Mouse (Mus musculus) intestine, embryonic 15.5 days (tissue): Measurements from ENCODE around the gene Bscl2. TPM values are rescaled to one million over a fixed set of nuclear protein-coding genes. Genes with fewer than 3 reads are reported as not detected.
A peak's percentile ranks its signal among the peaks of the same experiment; 100 is the strongest.

ENCODE experiments used
- ATAC-seq: fragments of 200-750 bp; cut with Nextera tagmentation; 2 replicates; pipeline ENCODE4 v1.8.0; 2017; ENCODE audit warnings: moderate TSS enrichment, moderate library complexity
- H3K27ac ChIP-seq: fragments of 300-500 bp; sonication (generic); 2 replicates; pipeline ENCODE4 v1.5.1; 2015; ENCODE audit warnings: mild to moderate bottlenecking, inconsistent platforms
- H3K27me3 ChIP-seq: fragments of 300-500 bp; sonication (generic); replicated peaks from 2 replicates; pipeline ENCODE4 v1.6.1; 2015; ENCODE audit warnings: inconsistent platforms
- H3K36me3 ChIP-seq: fragments of 300-500 bp; sonication (generic); 2 replicates; pipeline ENCODE4 v1.6.1; 2015; ENCODE audit warnings: inconsistent platforms
- H3K4me1 ChIP-seq: fragments of 300-500 bp; sonication (generic); replicated peaks from 2 replicates; pipeline ENCODE4 v1.6.1; 2015; ENCODE audit warnings: inconsistent platforms
- H3K4me2 ChIP-seq: fragments of 300-500 bp; sonication (generic); replicated peaks from 2 replicates; pipeline ENCODE4 v1.6.1; 2015; ENCODE audit warnings: mild to moderate bottlenecking, inconsistent platforms
- H3K4me3 ChIP-seq: fragments of 300-500 bp; sonication (generic); replicated peaks from 2 replicates; pipeline ENCODE4 v1.5.1; 2015; ENCODE audit warnings: inconsistent platforms
- H3K9ac ChIP-seq: fragments of 300-500 bp; sonication (generic); 2 replicates; pipeline ENCODE4 v1.6.1; 2015; ENCODE audit warnings: inconsistent platforms
- H3K9me3 ChIP-seq: fragments of 300-500 bp; sonication (generic); 2 replicates; pipeline ENCODE4 v1.6.1; 2016; ENCODE audit warnings: inconsistent platforms
- WGBS: fragments of 180-500 bp; shearing (Covaris S2); methylation state at CpG from one replicate; pipeline ENCODE4 v1.1.7; 2015; 5-methylcytosine and 5-hydroxymethylcytosine counted together
- polyA plus RNA-seq: library from polyadenylated mRNA; unstranded; fragments of >200 nt; fragmentation: Nextera tagmentation; extraction: Ambion mirVana; gene quantifications from 2 replicates; pipeline ENCODE4 v1.2.1, GENCODE M21; 2015

The Bscl2 gene
- 40.6 and 48.3 TPM in 2 replicates for polyA plus RNA-seq

GRCm38 (mm10) chr19:8837251-8837791 lies at the start of gene Bscl2:
TSS of gene Bscl2 (plus strand) at chr19:8837467.
- H3K9me3 ChIP-seq: no peaks in the 10 kb centered on the region
- H3K9ac ChIP-seq: peak within 1 kb of the TSS; percentile 68
- peak within 1 kb of the TSS; percentile 97 for H3K27ac ChIP-seq
- H3K4me1 ChIP-seq: peaks cover 12% of the 10 kb centered on the region
- H3K4me2 ChIP-seq: peak within 1 kb of the TSS; percentile 91
- ATAC-seq: peak; percentile 83
- peak within 1 kb of the TSS; percentile 50 for H3K4me3 ChIP-seq
- 1% methylated on average over 38 of the region's 38 CpGs for WGBS
- H3K36me3 ChIP-seq: peaks cover 20% of the 10 kb centered on the region
- H3K27me3 ChIP-seq: no peaks in the 10 kb centered on the region

DNA sequence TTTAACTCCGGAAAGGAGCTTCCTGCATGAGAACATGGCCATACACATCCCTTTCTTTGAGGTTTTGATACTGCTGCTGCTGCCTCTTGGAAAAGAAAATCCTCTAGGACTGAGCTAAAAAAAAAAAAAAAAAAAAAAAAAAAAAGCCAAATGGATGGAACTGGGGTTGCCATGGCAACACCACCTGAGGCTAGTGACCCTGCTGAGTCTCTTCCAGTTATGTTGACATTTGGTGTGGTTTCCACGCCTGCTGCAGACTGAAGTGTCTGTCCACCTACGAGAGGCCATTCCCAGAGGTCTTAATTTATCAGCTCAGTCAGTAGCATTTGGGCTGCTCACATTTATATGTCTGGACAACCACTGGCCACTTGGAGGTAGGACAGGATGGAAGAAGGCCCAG lies 48.7 kb upstream of the Bscl2 start:
- no peak overlapping the region for H3K4me3 ChIP-seq
- no peak overlapping the region for H3K9ac ChIP-seq
- H3K9me3 ChIP-seq: no peaks in the 10 kb centered on the region
- no peak overlapping the region for H3K4me2 ChIP-seq
- H3K27ac ChIP-seq: no peak overlapping the region
- H3K27me3 ChIP-seq: no peaks in the 10 kb centered on the region
- peaks cover 8% of the 10 kb centered on the region for H3K4me1 ChIP-seq
- ATAC-seq: no peak
- 30% methylated on average over 3 of the region's 3 CpGs for WGBS
- peaks cover 12% of the 10 kb centered on the region for H3K36me3 ChIP-seq

DNA sequence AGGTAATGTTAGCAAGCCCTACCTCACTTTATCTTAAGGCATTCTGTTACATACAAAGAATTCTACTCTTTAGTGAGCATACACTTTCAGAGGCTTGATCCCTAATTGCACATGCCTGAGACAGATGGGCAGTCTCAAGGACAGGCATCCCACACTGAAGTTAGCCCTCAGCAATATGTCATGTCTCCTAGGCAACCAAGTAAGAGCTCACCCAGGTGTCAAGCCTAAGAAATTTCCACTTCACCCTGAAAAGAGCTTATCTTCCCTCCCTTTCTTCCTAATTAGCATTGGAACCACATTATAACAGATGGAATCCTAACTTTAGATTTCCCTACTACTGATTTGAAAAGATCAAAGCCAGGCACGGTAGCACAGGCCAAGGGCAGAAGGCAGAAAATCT lies 48.1 kb upstream of the Bscl2 start:
- no peak overlapping the region for H3K4me2 ChIP-seq
- no peak overlapping the region for H3K27ac ChIP-seq
- H3K4me3 ChIP-seq: no peak overlapping the region
- no peaks in the 10 kb centered on the region for H3K27me3 ChIP-seq
- 76% methylated on average over 1 of the region's 1 CpGs for WGBS
- peaks cover 18% of the 10 kb centered on the region for H3K36me3 ChIP-seq
- no peaks in the 10 kb centered on the region for H3K9me3 ChIP-seq
- H3K4me1 ChIP-seq: peaks cover 8% of the 10 kb centered on the region
- H3K9ac ChIP-seq: no peak overlapping the region
- no peak for ATAC-seq

DNA sequence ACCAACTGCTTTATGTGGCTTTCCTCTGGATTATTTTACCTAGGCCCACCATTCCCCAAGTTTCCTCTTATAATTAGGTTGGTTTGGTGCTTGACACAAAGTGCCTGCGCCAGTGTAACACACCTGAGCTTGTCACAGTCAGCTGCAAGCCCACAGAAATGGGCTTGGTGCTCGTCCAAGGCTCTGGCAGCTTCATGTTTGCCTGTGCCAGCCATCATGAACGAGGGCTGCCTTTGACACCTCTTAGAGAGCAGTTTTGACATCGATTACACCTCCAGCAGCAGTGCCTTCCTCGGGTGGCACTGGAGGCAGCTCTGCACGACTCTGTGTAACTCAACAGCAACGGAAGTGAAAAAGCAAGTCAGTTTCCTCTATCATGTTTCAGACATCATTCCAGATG lies 47.1 kb upstream of the Bscl2 start:
- WGBS: 83% methylated on average over 7 of the region's 7 CpGs
- peaks cover 25% of the 10 kb centered on the region for H3K36me3 ChIP-seq
- no peak overlapping the region for H3K9ac ChIP-seq
- ATAC-seq: no peak
- no peak overlapping the region for H3K4me2 ChIP-seq
- no peaks in the 10 kb centered on the region for H3K27me3 ChIP-seq
- peaks cover 5% of the 10 kb centered on the region for H3K4me1 ChIP-seq
- H3K4me3 ChIP-seq: no peak overlapping the region
- H3K9me3 ChIP-seq: no peaks in the 10 kb centered on the region
- H3K27ac ChIP-seq: no peak overlapping the region

DNA sequence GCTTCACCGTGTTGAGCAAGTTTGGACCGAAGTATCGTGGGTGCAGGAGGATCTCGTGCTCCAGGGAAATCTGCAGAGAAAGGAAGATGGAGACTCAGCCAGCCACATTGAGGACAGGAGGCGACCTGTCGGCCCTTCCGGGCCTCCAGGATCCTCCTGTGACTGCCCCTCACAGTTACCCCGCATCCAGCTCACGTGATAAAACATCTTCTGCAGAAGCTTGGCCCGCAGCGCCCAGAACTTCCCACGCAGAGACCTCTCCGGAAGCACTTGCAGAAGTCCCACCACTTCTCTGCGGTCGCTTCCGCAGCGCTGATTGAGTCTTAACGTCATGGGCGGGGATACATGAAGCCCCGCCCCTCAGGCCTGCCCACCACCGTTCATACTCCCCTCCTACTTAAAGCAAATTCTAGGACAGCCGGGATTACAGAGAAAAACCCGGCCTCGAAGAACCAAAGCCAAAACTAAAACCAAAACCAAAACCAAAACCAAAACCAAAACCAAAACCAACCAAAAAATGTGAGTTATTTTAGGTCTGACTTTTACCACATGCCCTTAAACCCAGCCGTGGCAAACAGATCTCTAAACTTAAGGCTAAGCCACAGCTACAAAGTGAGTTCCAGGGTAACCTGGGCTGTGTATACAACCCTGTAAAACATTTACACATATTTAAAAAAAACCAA lies 38.9 kb upstream of the Bscl2 start, which contains the start of gene Polr2g:
TSS of gene Polr2g (minus strand) at position 314 of the 683 bp plus-strand sequence.
- peak within 1 kb of the TSS; percentile 80 for H3K9ac ChIP-seq
- H3K36me3 ChIP-seq: peaks cover 14% of the 10 kb centered on the region
- peak; percentile 86 for ATAC-seq
- H3K9me3 ChIP-seq: no peaks in the 10 kb centered on the region
- H3K27me3 ChIP-seq: no peaks in the 10 kb centered on the region
- H3K4me2 ChIP-seq: peak within 1 kb of the TSS; percentile 83
- H3K4me3 ChIP-seq: peak within 1 kb of the TSS; percentile 73
- peak within 1 kb of the TSS; percentile 71 for H3K27ac ChIP-seq
- peaks cover 13% of the 10 kb centered on the region for H3K4me1 ChIP-seq
- under 1% methylated on average over 25 of the region's 25 CpGs for WGBS

DNA sequence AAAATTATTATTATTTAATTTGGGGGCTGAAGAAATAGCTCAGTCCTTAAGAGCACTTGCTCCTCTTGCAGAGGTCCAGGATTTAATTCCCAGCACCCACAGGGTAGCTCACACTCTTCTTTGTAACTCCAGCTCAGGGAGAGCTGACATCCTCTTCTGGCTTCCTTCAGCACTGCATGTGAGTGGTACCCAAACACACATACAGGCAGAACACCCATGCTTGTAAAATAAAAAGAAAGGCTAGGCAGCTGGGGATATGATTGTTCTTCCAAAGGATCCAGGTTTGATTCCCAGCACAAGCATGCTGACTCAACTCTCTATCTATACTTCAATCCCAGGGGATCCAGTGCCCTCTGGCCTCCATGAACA lies 38.3 kb upstream of the Bscl2 start:
- Histone ChIP-seq H3K27me3 (no peaks in the 10 kb centered on the region), H3K27ac (no peak overlapping the region), H3K9ac (no peak overlapping the region), H3K36me3 (peaks cover 9% of the 10 kb centered on the region), H3K4me1 (peaks cover 13% of the 10 kb centered on the region), H3K9me3 (no peaks in the 10 kb centered on the region), H3K4me3 (peak overlapping the region; percentile 73), H3K4me2 (peak overlapping the region; percentile 83)
- ATAC-seq: no peak

DNA sequence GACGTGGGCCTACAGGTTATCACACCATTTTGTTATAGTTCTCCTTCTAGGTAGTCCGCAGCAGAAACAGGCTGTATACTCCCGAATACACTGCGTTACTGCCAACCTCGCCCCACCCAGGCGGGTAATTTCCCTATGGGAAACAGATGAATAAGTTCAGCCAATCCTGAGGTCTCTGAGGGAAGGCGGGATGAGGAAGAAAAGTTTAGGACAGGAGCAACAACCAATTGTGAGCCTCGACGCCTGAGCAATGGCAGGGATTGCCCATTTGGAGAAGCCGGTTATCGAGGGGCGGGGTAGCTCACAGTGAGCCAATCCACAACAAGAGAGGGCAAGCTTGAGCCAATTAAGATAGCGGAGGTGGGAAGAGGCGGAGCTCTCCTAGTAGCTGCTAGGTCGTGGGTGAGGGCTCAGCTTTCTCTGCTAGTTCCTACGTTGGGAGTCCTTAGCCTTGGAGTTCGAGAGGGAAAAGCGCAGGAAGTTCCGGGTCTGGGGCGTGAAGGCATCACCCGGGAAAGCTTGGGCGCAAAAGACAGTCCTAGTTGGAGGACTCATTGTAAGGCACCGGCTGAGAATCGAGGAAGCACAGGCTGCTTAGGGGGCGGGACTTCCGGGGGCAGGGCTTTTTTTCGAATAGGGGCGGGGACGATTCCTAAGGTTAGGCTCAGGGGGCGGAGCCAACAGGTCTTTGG lies 35.0 kb upstream of the Bscl2 start, which contains the start of gene Zbtb3:
TSS of gene Zbtb3 (plus strand) at position 426 of the 692 bp plus-strand sequence.
- Histone ChIP-seq H3K27ac (peak within 1 kb of the TSS; percentile 88), H3K36me3 (no peaks in the 10 kb centered on the region), H3K9ac (peak within 1 kb of the TSS; percentile 59), H3K9me3 (no peaks in the 10 kb centered on the region), H3K4me2 (peak within 1 kb of the TSS; percentile 73), H3K4me3 (peak within 1 kb of the TSS; percentile 62), H3K4me1 (peaks cover 11% of the 10 kb centered on the region), H3K27me3 (no peaks in the 10 kb centered on the region)
- peak; percentile 98 for ATAC-seq
- under 1% methylated on average over 30 of the region's 30 CpGs for WGBS

DNA sequence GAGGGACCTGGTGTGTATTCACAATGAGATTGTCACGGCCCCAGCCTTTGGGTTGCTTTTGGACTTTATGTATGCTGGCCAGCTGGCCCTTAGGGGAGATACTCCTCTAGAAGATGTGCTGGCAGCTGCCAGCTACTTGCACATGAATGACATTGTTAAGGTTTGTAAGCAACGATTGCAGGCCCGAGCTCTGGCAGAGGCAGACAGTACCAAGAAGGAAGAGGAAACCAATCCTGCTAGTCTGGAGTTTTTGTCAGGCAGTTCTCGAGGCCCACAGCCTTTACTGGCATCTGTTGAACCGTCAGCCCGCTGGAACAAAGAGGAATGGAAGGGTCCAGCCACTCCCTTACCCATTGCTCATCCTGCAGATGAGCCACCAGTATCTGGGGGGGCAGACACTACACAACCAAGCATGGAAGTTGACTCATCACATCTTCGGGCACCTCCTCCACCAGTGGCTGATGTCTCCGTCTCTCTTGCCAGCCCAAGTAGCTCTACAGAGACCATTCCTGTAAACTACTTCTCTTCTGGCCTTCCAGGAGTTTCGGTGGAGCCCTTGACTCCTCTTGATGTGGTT lies 34.0 kb upstream of the Bscl2 start:
- H3K4me3 ChIP-seq: peak overlapping the region; percentile 62
- H3K9me3 ChIP-seq: no peaks in the 10 kb centered on the region
- H3K27me3 ChIP-seq: no peaks in the 10 kb centered on the region
- H3K4me2 ChIP-seq: peak overlapping the region; percentile 73
- ATAC-seq: no peak
- H3K27ac ChIP-seq: 0 out of 2 replicates have a peak overlapping the region, but pooled peaks have one; percentile 88
- peaks cover 7% of the 10 kb centered on the region for H3K4me1 ChIP-seq
- H3K9ac ChIP-seq: no peak overlapping the region
- no peaks in the 10 kb centered on the region for H3K36me3 ChIP-seq
- WGBS: 92% methylated on average over 9 of the region's 9 CpGs

DNA sequence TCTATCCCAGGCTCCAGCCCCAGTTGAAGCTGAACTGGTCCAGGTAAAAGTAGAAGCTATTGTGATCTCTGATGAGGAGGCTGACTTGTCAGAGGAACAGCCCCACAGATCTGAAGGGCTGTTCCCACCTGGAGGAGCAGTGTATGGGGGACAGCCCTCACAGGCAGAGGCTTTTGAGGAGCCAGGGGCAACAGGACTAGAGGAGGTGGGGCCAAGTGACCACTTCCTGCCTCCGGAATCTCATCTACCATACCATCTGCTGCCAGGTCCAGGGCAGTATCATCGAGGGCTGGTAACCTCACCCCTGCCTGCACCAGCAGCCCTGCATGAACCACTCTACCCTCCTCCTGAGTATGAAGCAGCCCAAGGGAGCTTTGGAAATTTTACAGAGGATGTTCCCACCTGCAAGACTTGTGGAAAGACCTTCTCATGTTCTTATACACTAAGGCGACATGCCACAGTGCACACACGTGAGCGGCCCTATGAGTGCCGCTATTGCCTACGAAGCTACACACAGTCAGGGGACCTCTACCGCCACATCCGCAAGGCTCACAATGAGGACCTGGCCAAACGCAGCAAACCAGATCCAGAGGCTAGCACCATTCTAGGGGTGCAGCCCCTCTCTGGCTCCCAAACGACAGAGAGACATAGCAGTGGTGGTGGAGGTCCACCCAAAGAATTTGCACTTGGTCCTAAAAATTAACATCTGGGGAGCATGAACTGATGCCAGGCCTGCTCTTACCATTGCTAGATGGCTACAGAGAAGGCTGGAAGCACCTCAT lies 33.2 kb upstream of the Bscl2 start:
- no peak overlapping the region for H3K27ac ChIP-seq
- H3K4me1 ChIP-seq: peaks cover 7% of the 10 kb centered on the region
- no peaks in the 10 kb centered on the region for H3K36me3 ChIP-seq
- no peak overlapping the region for H3K4me3 ChIP-seq
- H3K9me3 ChIP-seq: no peaks in the 10 kb centered on the region
- H3K9ac ChIP-seq: no peak overlapping the region
- WGBS: 88% methylated on average over 11 of the region's 11 CpGs
- H3K4me2 ChIP-seq: no peak overlapping the region
- ATAC-seq: no peak
- H3K27me3 ChIP-seq: no peaks in the 10 kb centered on the region

GRCm38 (mm10) chr19:8806810-8807209 lies 30.5 kb upstream of the Bscl2 start:
- H3K36me3 ChIP-seq: peaks cover 7% of the 10 kb centered on the region; the same call in 1 of the 2 replicates
- H3K4me3 ChIP-seq: no peak overlapping the region
- H3K4me2 ChIP-seq: no peak overlapping the region
- H3K27ac ChIP-seq: no peak overlapping the region
- no peak for ATAC-seq
- H3K9ac ChIP-seq: no peak overlapping the region
- 94% methylated on average over 5 of the region's 5 CpGs for WGBS
- no peaks in the 10 kb centered on the region for H3K27me3 ChIP-seq
- peaks cover 7% of the 10 kb centered on the region for H3K4me1 ChIP-seq
- no peaks in the 10 kb centered on the region for H3K9me3 ChIP-seq

- H3K27me3 ChIP-seq: no peaks in the 10 kb centered on the region
- no peak overlapping the region for H3K4me3 ChIP-seq
- no peaks in the 10 kb centered on the region for H3K9me3 ChIP-seq
- no peak overlapping the region; the same call in 1 of the 2 replicates for H3K9ac ChIP-seq
- no peak overlapping the region for H3K4me2 ChIP-seq
- 73% methylated on average over 11 of the region's 11 CpGs for WGBS
- H3K4me1 ChIP-seq: peaks cover 19% of the 10 kb centered on the region
- peaks cover 18% of the 10 kb centered on the region for H3K36me3 ChIP-seq
- no peak for ATAC-seq
- H3K27ac ChIP-seq: no peak overlapping the region
Observed at GRCm38 (mm10) chr19:8815812-8816211, 21.5 kb upstream of the Bscl2 start.
